Mouse (Mus musculus): ENCODE measurements at regions not wholly inside any gene's neighbourhood (a gene's known extent, or its start where the extent isn't known, plus 50 kb on each side); places are given as distances from the start of the nearest gene placed in this dataset.
A peak's percentile ranks its signal among the peaks of the same experiment; 100 is the strongest.

GRCm38 (mm10) chr17:17197229-17197628, 76.0 kb downstream of the Zfp97 start:
- peak; percentile 90 for DNase-seq (ENCODE audit: low read depth, low spot score)

GRCm38 (mm10) chr17:17229069-17229468, 107.9 kb downstream of the Zfp97 start:
- peak; percentile 78 for DNase-seq (ENCODE audit: low read depth, low spot score)

- peak; percentile 100 for DNase-seq (ENCODE audit: low read depth, low spot score)
Measured at GRCm38 (mm10) chr17:17234329-17235185, 113.3 kb downstream of the Zfp97 start.

GRCm38 (mm10) chr17:17235186-17235482, 113.9 kb downstream of the Zfp97 start:
- peak; percentile 62 for DNase-seq (ENCODE audit: low read depth, low spot score)
